Mouse (Mus musculus): ENCODE results near the gene Anapc15.
"Not testable (repeated sequence)": the region's sequence is repeated elsewhere in the genome, so short reads cannot be mapped to it uniquely, and the experiment has no call there.

Anapc15 gene

GRCm38 (mm10) chr7:101896104-101897066 lies 32.9 kb downstream of the Anapc15 start:
- peak; percentile 95 to 99 for DNase-seq (ENCODE audit: low spot score in 2 of 2)

- no peak for DNase-seq (ENCODE audit: low spot score in 2 of 2)
Observed at GRCm38 (mm10) chr7:101900331-101901097, 37.0 kb downstream of the Anapc15 start.

GRCm38 (mm10) chr7:101901969-101902368 lies 38.5 kb downstream of the Anapc15 start:
- no peak for DNase-seq (ENCODE audit: low spot score in 2 of 2)

- DNase-seq (ENCODE audit: low spot score in 2 of 2), result no peak
Observed at GRCm38 (mm10) chr7:101902846-101903245, 39.3 kb downstream of the Anapc15 start.

GRCm38 (mm10) chr7:101905561-101906286 lies 42.2 kb downstream of the Anapc15 start, which contains the start of gene Lamtor1:
Gene Lamtor1 (plus strand): TSS chr7:101905904.
- peak; percentile 100 for DNase-seq (ENCODE audit: low spot score in 2 of 2)

- DNase-seq (ENCODE audit: low spot score in 2 of 2), result no peak
Observed at GRCm38 (mm10) chr7:101906287-101906681, 42.8 kb downstream of the Anapc15 start, which contains the start of gene Tomt. Gene Tomt (minus strand): TSS chr7:101906359.

- DNase-seq (ENCODE audit: low spot score in 2 of 2), result no peak
Observed at GRCm38 (mm10) chr7:101906696-101907095, 43.2 kb downstream of the Anapc15 start.

- no peak for DNase-seq (ENCODE audit: low spot score in 2 of 2)
Observed at GRCm38 (mm10) chr7:101908367-101908766, 44.9 kb downstream of the Anapc15 start.

- DNase-seq (ENCODE audit: low spot score in 2 of 2), result no peak
Observed at GRCm38 (mm10) chr7:101910138-101910537, 46.6 kb downstream of the Anapc15 start.

- no peak for DNase-seq (ENCODE audit: low spot score in 2 of 2)
Observed at GRCm38 (mm10) chr7:101911982-101912381, 48.5 kb downstream of the Anapc15 start.

GRCm38 (mm10) chr7:101918071-101918470 lies 54.6 kb downstream of the Anapc15 start:
- peak; percentile 62 to 67 for DNase-seq (ENCODE audit: low spot score in 2 of 2)

- DNase-seq (ENCODE audit: low spot score in 2 of 2), result not testable (repeated sequence)
Observed at GRCm38 (mm10) chr7:101925892-101926291, 62.4 kb downstream of the Anapc15 start.

- no peak for DNase-seq (ENCODE audit: low spot score in 2 of 2)
Observed at GRCm38 (mm10) chr7:101928093-101928492, 64.6 kb downstream of the Anapc15 start.

GRCm38 (mm10) chr7:101932551-101932950 lies 69.0 kb downstream of the Anapc15 start:
- DNase-seq (ENCODE audit: low spot score in 2 of 2), result no peak

GRCm38 (mm10) chr7:101933300-101933699 lies 69.8 kb downstream of the Anapc15 start:
- no peak for DNase-seq (ENCODE audit: low spot score in 2 of 2)

GRCm38 (mm10) chr7:101933751-101934240 lies 70.3 kb downstream of the Anapc15 start, which contains the start of the genes Lrrc51 and Numa1:
Gene Lrrc51 (minus strand): TSS chr7:101933895.
Gene Numa1 (plus strand): TSS chr7:101934111.
- DNase-seq (ENCODE audit: low spot score in 2 of 2), result peak; percentile 97 to 98

GRCm38 (mm10) chr7:101935957-101936356 lies 72.4 kb downstream of the Anapc15 start:
- no peak for DNase-seq (ENCODE audit: low spot score in 2 of 2)

- DNase-seq (ENCODE audit: low spot score in 2 of 2), result no peak
Observed at GRCm38 (mm10) chr7:101936996-101937395, 73.5 kb downstream of the Anapc15 start.

GRCm38 (mm10) chr7:101937569-101937968 lies 74.1 kb downstream of the Anapc15 start:
- peak in 1 of 2 experiments; percentile 15 for DNase-seq (ENCODE audit: low spot score in 2 of 2)

GRCm38 (mm10) chr7:101938348-101938747 lies 74.8 kb downstream of the Anapc15 start:
- DNase-seq (ENCODE audit: low spot score in 2 of 2), result no peak

- DNase-seq (ENCODE audit: low spot score in 2 of 2), result no peak
Observed at GRCm38 (mm10) chr7:101939758-101940157, 76.2 kb downstream of the Anapc15 start.

Data from frontal cortex, postnatal 36 days (tissue).